Comparison of ENCODE assay signal across 1 mouse cellular context in the genomic region with DNA sequence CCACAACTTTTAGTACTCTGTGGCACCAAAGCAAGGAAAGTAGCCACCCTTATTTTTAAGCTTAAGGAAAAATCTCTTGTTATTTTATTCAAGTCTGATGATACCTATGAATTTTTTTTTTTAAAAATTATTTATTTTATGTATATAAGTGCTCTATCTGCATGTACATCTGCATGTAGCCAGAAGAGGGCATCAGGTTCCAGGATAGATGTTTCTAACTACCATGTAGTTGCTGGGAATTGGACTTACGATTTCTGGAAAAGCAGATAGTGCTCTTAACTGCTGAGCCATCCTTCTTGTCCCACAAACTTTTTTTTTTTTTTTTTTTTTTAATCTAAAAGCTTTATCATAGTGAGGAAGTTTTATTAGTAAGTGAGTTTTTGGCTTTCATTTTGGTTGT.
TF ChIP-seq lines count a peak whose summit lies in the region.

No protein-coding gene starts in this region.

TF ChIP-seq in MEL, 35 proteins besides CTCF, POLR2A, EP300 and RAD21:
- TF ChIP-seq POLR2AphosphoS5 (IDR thresholded peaks at IDR 0.05; ENCODE audit: borderline replicate concordance, low read depth, low read length): no peak
- no peak for TF ChIP-seq E2F4 (IDR thresholded peaks at IDR 0.05; ENCODE audit: borderline replicate concordance, low read depth, low read length)
- TF ChIP-seq RCOR1 (IDR thresholded peaks at IDR 0.05; ENCODE audit: low read depth, low read length): no peak
- no peak for TF ChIP-seq ZC3H11A (IDR thresholded peaks at IDR 0.05; ENCODE audit: low read depth, low read length)
- TF ChIP-seq MYC (IDR thresholded peaks at IDR 0.05; ENCODE audit: low read depth, low read length): no peak
- no peak for TF ChIP-seq MAZ (IDR thresholded peaks at IDR 0.05; ENCODE audit: low read depth, low read length)
- TF ChIP-seq USF1 (IDR thresholded peaks at IDR 0.05; ENCODE audit: low read depth, low read length): no peak
- TF ChIP-seq ZMIZ1 (IDR thresholded peaks at IDR 0.05; ENCODE audit: low read depth, low read length): no peak
- TF ChIP-seq MXI1 (IDR thresholded peaks at IDR 0.05; ENCODE audit: low read depth, low read length): no peak
- TF ChIP-seq MEF2A (IDR thresholded peaks at IDR 0.05; ENCODE audit: extremely low read depth, insufficient replicate concordance, low read depth, low read length, poor library complexity, severe bottlenecking): no peak
- TF ChIP-seq ZKSCAN1 (IDR thresholded peaks at IDR 0.05; ENCODE audit: low read depth, low read length): no peak
- no peak for TF ChIP-seq TCF12 (IDR thresholded peaks at IDR 0.05; ENCODE audit: low read depth, low read length)
- TF ChIP-seq NRF1 (IDR thresholded peaks at IDR 0.05; ENCODE audit: insufficient read depth, low read depth, low read length, poor library complexity, severe bottlenecking): no peak
- no peak for TF ChIP-seq SMC3 (IDR thresholded peaks at IDR 0.05; ENCODE audit: low read depth, low read length)
